Mouse (Mus musculus): Measurements from ENCODE around the gene Tada2a.

DNA sequence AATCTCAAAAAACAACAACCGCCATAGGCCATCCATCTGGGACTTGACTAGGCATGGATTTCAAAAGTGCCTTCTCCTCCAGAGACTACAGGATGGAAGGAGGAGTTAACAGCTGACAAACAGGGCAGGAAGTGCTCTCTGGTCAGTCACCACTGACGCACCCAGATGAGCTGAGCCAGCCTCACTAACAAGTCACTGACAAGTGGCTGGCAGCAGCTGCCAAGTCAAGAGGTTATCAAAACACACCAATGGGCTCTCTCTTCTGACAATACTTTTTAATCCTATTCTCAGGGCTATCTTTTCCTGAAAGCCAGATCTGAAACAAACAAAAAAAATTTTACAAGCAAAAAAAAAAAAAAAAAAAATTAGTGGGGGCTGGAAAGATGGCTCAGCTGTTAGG lies 66.6 kb downstream of the Tada2a start:
- TF ChIP-seq CTCF (IDR thresholded peaks at IDR 0.05; ENCODE audit: borderline replicate concordance, insufficient read depth, low read length): no peak
- TF ChIP-seq POLR2A (IDR thresholded peaks at IDR 0.05; ENCODE audit: low read depth, low read length): no peak

Data from embryonic fibroblast, embryonic 13.5 days (primary cell).